Mouse (Mus musculus) small intestine, adult 2 months (tissue): Measurements from ENCODE around the gene Actr2.

Source experiments
- CTCF ChIP-seq: fragments of 200-500 bp; IDR thresholded peaks from 2 replicates; pipeline ENCODE4 v1.5.1; 2012; ENCODE audit warnings: low read depth, mild to moderate bottlenecking, control low read depth, inconsistent platforms, low read length, moderate library complexity, mixed read lengths; ENCODE audit not compliant: insufficient replicate concordance, insufficient read length; ENCODE audit errors: extremely low read depth
- POLR2A ChIP-seq: fragments of 200-500 bp; IDR thresholded peaks from 2 replicates; pipeline ENCODE4 v1.6.1; 2012; ENCODE audit warnings: low read depth, mild to moderate bottlenecking, control low read depth, inconsistent platforms, low read length, moderate library complexity

DNA sequence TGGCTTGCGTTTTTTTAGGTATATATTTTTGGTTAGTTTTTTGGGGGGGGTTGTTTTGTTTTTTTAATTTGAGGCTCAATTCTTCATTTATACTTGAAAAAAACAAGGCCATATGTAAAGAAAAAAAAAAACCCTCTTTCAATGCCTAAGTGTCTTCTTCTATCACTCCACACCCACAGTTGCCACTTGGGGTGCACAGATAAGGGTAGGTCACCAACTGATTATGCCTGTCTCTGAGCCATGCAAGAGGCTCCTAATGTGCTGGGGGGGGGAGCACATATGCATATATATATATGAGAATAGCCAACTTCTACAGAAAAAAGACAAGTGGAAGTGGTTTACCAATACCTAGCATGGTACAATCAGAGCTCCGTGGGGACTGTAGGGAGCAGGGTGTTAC lies 90.3 kb downstream of the Actr2 start:
- TF ChIP-seq POLR2A = no peak
- TF ChIP-seq CTCF = no peak
